Mouse (Mus musculus) heart, embryonic 12.5 days (tissue): Measurements from ENCODE around the gene Rnase4. TPM values are rescaled to one million over a fixed set of nuclear protein-coding genes. Genes with fewer than 3 reads are reported as not detected.

Source experiments
- ATAC-seq: fragments of 200-750 bp; cut with Nextera tagmentation; 2 replicates; pipeline ENCODE4 v1.8.0; 2017; ENCODE audit warnings: moderate TSS enrichment, moderate library complexity; ENCODE audit not compliant: insufficient number of reproducible peaks, low FRiP score
- H3K27ac ChIP-seq: fragments of 300-500 bp; sonication (generic); 2 replicates; pipeline ENCODE4 v1.5.1; 2016; ENCODE audit warnings: mild to moderate bottlenecking, moderate library complexity; ENCODE audit not compliant: poor library complexity, severe bottlenecking
- H3K27me3 ChIP-seq: fragments of 300-500 bp; sonication (generic); replicated peaks from 2 replicates; pipeline ENCODE4 v1.6.1; 2016; ENCODE audit warnings: mild to moderate bottlenecking, moderate library complexity
- H3K36me3 ChIP-seq: fragments of 300-500 bp; sonication (generic); 2 replicates; pipeline ENCODE4 v1.6.1; 2016; ENCODE audit warnings: mild to moderate bottlenecking, moderate library complexity
- H3K4me1 ChIP-seq: fragments of 300-500 bp; sonication (generic); replicated peaks from 2 replicates; pipeline ENCODE4 v1.6.1; 2016; ENCODE audit warnings: mild to moderate bottlenecking
- H3K4me2 ChIP-seq: fragments of 300-500 bp; sonication (generic); 2 replicates; pipeline ENCODE4 v1.6.1; 2016; ENCODE audit warnings: mild to moderate bottlenecking, moderate library complexity
- H3K4me3 ChIP-seq: fragments of 300-500 bp; sonication (generic); 2 replicates; pipeline ENCODE4 v1.5.1; 2016; ENCODE audit warnings: mild to moderate bottlenecking
- H3K9ac ChIP-seq: fragments of 300-500 bp; sonication (generic); 2 replicates; pipeline ENCODE4 v1.6.1; 2016; ENCODE audit warnings: mild to moderate bottlenecking, moderate library complexity
- H3K9me3 ChIP-seq: fragments of 300-500 bp; sonication (generic); replicated peaks from 2 replicates; pipeline ENCODE4 v1.6.1; 2016; ENCODE audit warnings: mild to moderate bottlenecking, moderate library complexity
- WGBS: fragments of 180-500 bp; shearing (Covaris S2); methylation state at CpG from one replicate; pipeline ENCODE4 v1.1.7; 2016; 5-methylcytosine and 5-hydroxymethylcytosine counted together
- polyA plus RNA-seq: library from polyadenylated mRNA; unstranded; fragments of >200 nt; fragmentation: Nextera tagmentation; extraction: Ambion mirVana; gene quantifications from 2 replicates; pipeline ENCODE4 v1.2.1, GENCODE M21; 2016

The Rnase4 gene
- polyA plus RNA-seq, 1 experiment from 2014 or later, result 13.7 TPM

- H3K27ac ChIP-seq, result no peak overlapping the region
- 46% methylated on average over 9 of the region's 9 CpGs for WGBS
- H3K9me3 ChIP-seq, result no peaks in the 10 kb centered on the region; the same call in 1 of the 2 replicates
- H3K4me2 ChIP-seq, result peak overlapping the region; percentile 6; the same call in 1 of the 2 replicates
- H3K4me1 ChIP-seq, result peaks cover 12% of the 10 kb centered on the region; the same call in 1 of the 2 replicates
- no peak for ATAC-seq
- H3K27me3 ChIP-seq, result no peaks in the 10 kb centered on the region
- H3K4me3 ChIP-seq, result no peak overlapping the region
- no peak overlapping the region for H3K9ac ChIP-seq
- H3K36me3 ChIP-seq, result no peaks in the 10 kb centered on the region
These were observed 39.6 kb downstream of the Rnase4 start for GRCm38 (mm10) chr14:51130315-51130940.

GRCm38 (mm10) chr14:51131086-51131815 is 40.4 kb downstream of the Rnase4 start:
- Histone ChIP-seq H3K27me3 (no peaks in the 10 kb centered on the region), H3K4me3 (no peak overlapping the region), H3K9me3 (no peaks in the 10 kb centered on the region), H3K27ac (no peak overlapping the region), H3K4me2 (no peak overlapping the region), H3K4me1 (peaks cover 12% of the 10 kb centered on the region; the same call in 1 of the 2 replicates), H3K36me3 (no peaks in the 10 kb centered on the region), H3K9ac (no peak overlapping the region)
- ATAC-seq, result no peak
- WGBS, result 75% methylated on average over 7 of the region's 7 CpGs

GRCm38 (mm10) chr14:51132372-51132771 is 41.5 kb downstream of the Rnase4 start:
- H3K27ac ChIP-seq, result no peak overlapping the region
- no peak overlapping the region for H3K4me2 ChIP-seq
- ATAC-seq, result 0 out of 2 replicates have a peak, but pooled peaks have one; percentile 61
- 86% methylated on average over 4 of the region's 4 CpGs for WGBS
- H3K36me3 ChIP-seq, result no peaks in the 10 kb centered on the region
- no peak overlapping the region for H3K4me3 ChIP-seq
- peaks cover 12% of the 10 kb centered on the region; the same call in 1 of the 2 replicates for H3K4me1 ChIP-seq
- H3K9me3 ChIP-seq, result no peaks in the 10 kb centered on the region
- no peaks in the 10 kb centered on the region for H3K27me3 ChIP-seq
- no peak overlapping the region for H3K9ac ChIP-seq

DNA sequence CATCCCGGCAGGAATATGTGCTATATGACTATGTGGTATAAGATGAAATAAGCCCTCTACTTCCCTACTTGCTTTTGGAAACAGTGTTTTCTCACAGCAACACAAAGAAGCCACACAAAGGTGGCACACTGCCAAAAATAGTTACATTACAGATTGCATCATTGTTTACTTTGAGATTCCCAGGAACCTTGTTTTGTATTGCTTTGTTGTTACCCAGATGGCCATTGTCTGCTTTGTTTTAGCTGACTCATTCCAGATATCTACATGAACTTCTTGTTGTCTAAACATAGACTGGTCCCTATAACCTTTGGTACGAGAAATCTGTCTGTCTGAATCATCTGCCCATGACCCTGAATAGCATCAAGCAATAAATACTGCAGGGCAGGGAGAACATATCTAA is 49.5 kb downstream of the Rnase4 start:
- 70% methylated on average over 2 of the region's 2 CpGs for WGBS

GRCm38 (mm10) chr14:51142119-51142518 is 51.2 kb downstream of the Rnase4 start:
- no peak overlapping the region for H3K27ac ChIP-seq
- 85% methylated on average over 4 of the region's 4 CpGs for WGBS

More for the DNA sequence above, 49.5 kb downstream of the Rnase4 start:
- Histone ChIP-seq H3K9ac (no peak overlapping the region), H3K27me3 (no peaks in the 10 kb centered on the region), H3K4me2 (no peak overlapping the region), H3K4me1 (peaks cover 9% of the 10 kb centered on the region; the same call in 1 of the 2 replicates), H3K4me3 (no peak overlapping the region), H3K9me3 (no peaks in the 10 kb centered on the region), H3K36me3 (no peaks in the 10 kb centered on the region), H3K27ac (no peak overlapping the region)
- ATAC-seq, result peak; percentile 76; the same call in 1 of the 2 replicates

GRCm38 (mm10) chr14:51142568-51142967 is 51.7 kb downstream of the Rnase4 start:
- Histone ChIP-seq H3K27me3 (no peaks in the 10 kb centered on the region), H3K4me1 (peaks cover 14% of the 10 kb centered on the region; the same call in 1 of the 2 replicates), H3K36me3 (no peaks in the 10 kb centered on the region), H3K9ac (no peak overlapping the region), H3K27ac (no peak overlapping the region), H3K4me3 (no peak overlapping the region), H3K9me3 (no peaks in the 10 kb centered on the region), H3K4me2 (no peak overlapping the region)
- ATAC-seq, result no peak
- 75% methylated on average over 3 of the region's 3 CpGs for WGBS

More at GRCm38 (mm10) chr14:51142119-51142518, 51.2 kb downstream of the Rnase4 start:
- no peaks in the 10 kb centered on the region for H3K27me3 ChIP-seq
- H3K4me2 ChIP-seq, result no peak overlapping the region
- no peaks in the 10 kb centered on the region for H3K9me3 ChIP-seq
- peaks cover 12% of the 10 kb centered on the region; the same call in 1 of the 2 replicates for H3K4me1 ChIP-seq
- no peak for ATAC-seq
- no peak overlapping the region for H3K4me3 ChIP-seq
- no peaks in the 10 kb centered on the region for H3K36me3 ChIP-seq
- H3K9ac ChIP-seq, result no peak overlapping the region

DNA sequence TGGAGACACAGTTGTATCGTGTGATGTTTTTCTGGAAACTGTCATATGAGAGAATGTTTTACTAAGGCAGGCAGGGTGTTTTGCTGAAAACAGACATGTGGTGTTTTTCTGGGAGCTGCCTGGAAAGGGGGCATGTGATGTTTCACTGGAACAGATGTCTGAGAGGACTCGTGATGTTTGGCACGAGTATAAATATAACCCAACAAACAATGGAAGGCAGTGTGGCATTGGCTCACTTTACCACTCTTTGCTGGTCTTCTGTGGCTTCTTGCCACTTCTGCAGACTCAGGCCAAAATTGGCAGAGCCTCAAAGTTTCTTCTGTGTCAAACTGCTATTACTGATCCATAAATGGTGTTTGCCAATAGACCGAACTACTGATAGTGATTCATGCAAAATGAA is 52.4 kb downstream of the Rnase4 start:
- no peak overlapping the region for H3K4me2 ChIP-seq
- H3K4me3 ChIP-seq, result no peak overlapping the region
- H3K9me3 ChIP-seq, result no peaks in the 10 kb centered on the region
- ATAC-seq, result no peak
- H3K9ac ChIP-seq, result no peak overlapping the region
- no peaks in the 10 kb centered on the region for H3K36me3 ChIP-seq
- H3K27me3 ChIP-seq, result no peaks in the 10 kb centered on the region
- H3K4me1 ChIP-seq, result peaks cover 20% of the 10 kb centered on the region; the same call in 1 of the 2 replicates
- H3K27ac ChIP-seq, result no peak overlapping the region
- 49% methylated on average over 4 of the region's 4 CpGs for WGBS

GRCm38 (mm10) chr14:51143937-51144336 is 53.1 kb downstream of the Rnase4 start:
- Histone ChIP-seq H3K4me2 (no peak overlapping the region), H3K36me3 (no peaks in the 10 kb centered on the region), H3K4me1 (peaks cover 20% of the 10 kb centered on the region; the same call in 1 of the 2 replicates), H3K9me3 (no peaks in the 10 kb centered on the region), H3K27ac (no peak overlapping the region), H3K27me3 (no peaks in the 10 kb centered on the region), H3K9ac (no peak overlapping the region), H3K4me3 (no peak overlapping the region)
- 45% methylated on average over 2 of the region's 2 CpGs for WGBS
- no peak for ATAC-seq

DNA sequence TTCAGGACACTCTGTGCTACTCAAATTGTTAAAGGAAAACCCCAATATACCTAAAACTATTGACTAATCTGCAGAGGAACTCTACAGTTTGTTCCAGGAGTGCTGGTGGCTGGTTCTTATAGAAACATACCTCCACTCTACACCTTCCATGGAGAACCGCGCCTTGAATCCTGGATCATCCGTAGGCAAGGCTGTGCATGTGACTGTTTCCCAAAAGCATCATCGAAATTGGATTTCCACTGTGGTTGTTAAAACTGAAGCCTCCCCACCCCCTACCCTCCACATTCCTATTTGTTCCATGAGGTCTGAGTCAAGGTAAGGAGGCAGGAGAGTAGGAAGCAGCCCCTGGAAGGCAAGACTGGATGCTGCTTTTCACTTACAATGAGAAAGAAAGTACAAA is 53.6 kb downstream of the Rnase4 start:
- H3K27ac ChIP-seq, result no peak overlapping the region
- no peaks in the 10 kb centered on the region for H3K36me3 ChIP-seq
- WGBS, result 93% methylated on average over 4 of the region's 4 CpGs
- H3K27me3 ChIP-seq, result no peaks in the 10 kb centered on the region
- H3K4me2 ChIP-seq, result no peak overlapping the region
- H3K4me3 ChIP-seq, result no peak overlapping the region
- peaks cover 20% of the 10 kb centered on the region; the same call in 1 of the 2 replicates for H3K4me1 ChIP-seq
- no peaks in the 10 kb centered on the region for H3K9me3 ChIP-seq
- no peak overlapping the region for H3K9ac ChIP-seq
- ATAC-seq, result no peak

- no peak overlapping the region for H3K9ac ChIP-seq
- WGBS, result 86% methylated on average over 6 of the region's 6 CpGs
- no peak overlapping the region for H3K4me3 ChIP-seq
- no peaks in the 10 kb centered on the region for H3K9me3 ChIP-seq
- H3K4me2 ChIP-seq, result no peak overlapping the region
- no peak for ATAC-seq
- H3K4me1 ChIP-seq, result peaks cover 20% of the 10 kb centered on the region; the same call in 1 of the 2 replicates
- no peaks in the 10 kb centered on the region for H3K36me3 ChIP-seq
- no peaks in the 10 kb centered on the region for H3K27me3 ChIP-seq
- no peak overlapping the region for H3K27ac ChIP-seq
These were observed 54.6 kb downstream of the Rnase4 start for GRCm38 (mm10) chr14:51145521-51145920.

DNA sequence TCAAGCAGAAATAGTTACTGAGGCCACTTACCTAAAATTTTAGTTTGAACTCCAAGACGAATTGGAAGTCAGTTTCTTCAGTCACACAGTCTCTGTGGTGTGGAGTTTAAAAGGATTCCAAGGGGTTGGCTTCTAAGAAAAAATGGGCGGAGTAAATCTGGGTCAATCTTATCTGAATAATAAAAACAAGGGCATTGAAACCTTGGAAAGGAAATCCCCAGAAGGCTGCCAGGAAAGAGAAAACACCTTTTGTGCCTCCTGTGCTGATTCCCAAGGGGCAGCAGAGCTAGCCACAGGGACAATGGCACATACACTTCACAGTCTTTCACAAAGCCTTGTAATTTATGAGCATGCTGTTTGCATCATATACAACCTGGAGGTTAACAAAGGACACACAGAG is 55.8 kb downstream of the Rnase4 start, which contains the start of gene Rnase1:
TSS of gene Rnase1 (minus strand) at position 101 of the 400 bp plus-strand sequence.
- H3K4me2 ChIP-seq, result no peak within 1 kb of the TSS
- H3K36me3 ChIP-seq, result no peaks in the 10 kb centered on the region
- no peak within 1 kb of the TSS for H3K9ac ChIP-seq
- H3K27me3 ChIP-seq, result no peaks in the 10 kb centered on the region
- H3K4me1 ChIP-seq, result peaks cover 20% of the 10 kb centered on the region; the same call in 1 of the 2 replicates
- no peak for ATAC-seq
- H3K4me3 ChIP-seq, result no peak within 1 kb of the TSS
- 48% methylated on average over 2 of the region's 2 CpGs for WGBS
- H3K9me3 ChIP-seq, result no peaks in the 10 kb centered on the region
- no peak within 1 kb of the TSS for H3K27ac ChIP-seq
